Mouse (Mus musculus) embryonic facial prominence, embryonic 11.5 days (tissue): ENCODE measurements around the gene Taf5l. TPM values are rescaled to one million over a fixed set of nuclear protein-coding genes. Genes with fewer than 3 reads are reported as not detected.

Experiments
- ATAC-seq: fragments of 200-750 bp; cut with Nextera tagmentation; replicated peaks from 2 replicates; pipeline ENCODE4 v1.8.0; 2017; ENCODE audit warnings: low read depth; ENCODE audit not compliant: insufficient number of reproducible peaks, low FRiP score, low TSS enrichment
- DNase-seq: peaks from one replicate; pipeline ENCODE4 v3.0.0-alpha.2; 2015; ENCODE audit warnings: low spot score
- H3K27ac ChIP-seq: fragments of 300-500 bp; sonication (generic); replicated peaks from 2 replicates; pipeline ENCODE4 v1.5.1; 2014; ENCODE audit warnings: mild to moderate bottlenecking, low read depth, low read length, control low read depth
- H3K27me3 ChIP-seq: fragments of 300-500 bp; sonication (generic); 2 replicates; pipeline ENCODE4 v1.6.1; 2014; ENCODE audit warnings: mild to moderate bottlenecking, low read length, moderate library complexity, mixed read lengths; ENCODE audit not compliant: control insufficient read depth, insufficient read depth
- H3K36me3 ChIP-seq: fragments of 300-500 bp; sonication (generic); replicated peaks from 2 replicates; pipeline ENCODE4 v1.6.1; 2014; ENCODE audit warnings: low read depth, mild to moderate bottlenecking, low read length, moderate library complexity, mixed read lengths; ENCODE audit not compliant: control insufficient read depth, insufficient read depth
- H3K4me1 ChIP-seq: fragments of 300-500 bp; sonication (generic); 2 replicates; pipeline ENCODE4 v1.6.1; 2014; ENCODE audit warnings: low read length, mixed read lengths; ENCODE audit not compliant: control insufficient read depth, insufficient read depth
- H3K4me2 ChIP-seq: fragments of 300-500 bp; sonication (generic); 2 replicates; pipeline ENCODE4 v1.6.1; 2014; ENCODE audit warnings: low read depth, mild to moderate bottlenecking, control low read depth, low read length, moderate library complexity
- H3K4me3 ChIP-seq: fragments of 300-500 bp; sonication (generic); 2 replicates; pipeline ENCODE4 v1.5.1; 2014; ENCODE audit warnings: low read depth, low read length, control low read depth
- H3K9ac ChIP-seq: fragments of 300-500 bp; sonication (generic); replicated peaks from 2 replicates; pipeline ENCODE4 v1.6.1; 2014; ENCODE audit warnings: mild to moderate bottlenecking, control low read depth, low read length
- H3K9me3 ChIP-seq: fragments of 300-500 bp; sonication (generic); replicated peaks from 2 replicates; pipeline ENCODE4 v1.6.1; 2016; ENCODE audit warnings: mild to moderate bottlenecking, low read length, inconsistent platforms, mixed read lengths; ENCODE audit not compliant: control insufficient read depth
- WGBS: fragments of 180-500 bp; shearing (Covaris S2); extraction: QIAGEN DNeasy Blood & Tissue Kit; methylation state at CpG from one replicate; pipeline ENCODE4 v1.1.7; 2014; 5-methylcytosine and 5-hydroxymethylcytosine counted together
- polyA plus RNA-seq: library from polyadenylated mRNA; unstranded; fragments of >200 nt; fragmentation: Nextera tagmentation; extraction: Ambion mirVana; gene quantifications from 2 replicates; pipeline ENCODE4 v1.2.1, GENCODE M21; 2014

Gene Taf5l
- 45.1 TPM in 2 replicates for polyA plus RNA-seq

GRCm38 (mm10) chr8:124021237-124022227 is at the start of gene Taf5l, which contains the start of gene Urb2:
Taf5l (minus strand) TSS chr8:124021397.
Urb2 (plus strand) TSS chr8:124021508.
- ATAC-seq (peak; percentile 85), DNase-seq (peak; percentile 94)
- Histone ChIP-seq H3K4me1 (0 out of 2 replicates have a peak, but pooled peaks cover 3% of the 10 kb centered on the region), H3K9me3 (no peaks in the 10 kb centered on the region), H3K9ac (peak within 1 kb of the TSS; percentile 80), H3K4me3 (peak within 1 kb of the TSS; percentile 79), H3K4me2 (peak within 1 kb of the TSS; percentile 57), H3K27me3 (no peaks in the 10 kb centered on the region), H3K36me3 (no peaks in the 10 kb centered on the region; the same call in 1 of the 2 replicates), H3K27ac (peak within 1 kb of the TSS; percentile 85)
- under 1% methylated on average over 64 of the region's 74 CpGs for WGBS

- peak overlapping the region; percentile 22; the same call in 1 of the 2 replicates for H3K9ac ChIP-seq
- H3K4me1 ChIP-seq: 0 out of 2 replicates have a peak, but pooled peaks cover 2% of the 10 kb centered on the region
- no peak overlapping the region for H3K4me3 ChIP-seq
- no peaks in the 10 kb centered on the region for H3K36me3 ChIP-seq
- 31% methylated on average over 18 of the region's 18 CpGs for WGBS
- peak; percentile 72 for DNase-seq
- no peaks in the 10 kb centered on the region for H3K27me3 ChIP-seq
- H3K9me3 ChIP-seq: no peaks in the 10 kb centered on the region
- H3K4me2 ChIP-seq: no peak overlapping the region; the same call in 1 of the 2 replicates
- ATAC-seq: no peak
- no peak overlapping the region; the same call in 1 of the 2 replicates for H3K27ac ChIP-seq
Measured at GRCm38 (mm10) chr8:124070363-124071324, 49.4 kb upstream of the Taf5l start.

- Histone ChIP-seq H3K9ac (no peak overlapping the region), H3K36me3 (no peaks in the 10 kb centered on the region), H3K4me1 (0 out of 2 replicates have a peak, but pooled peaks cover 2% of the 10 kb centered on the region), H3K27ac (no peak overlapping the region), H3K4me3 (no peak overlapping the region), H3K27me3 (no peaks in the 10 kb centered on the region), H3K9me3 (no peaks in the 10 kb centered on the region), H3K4me2 (no peak overlapping the region)
- DNase-seq (no peak), ATAC-seq (no peak)
- 68% methylated on average over 4 of the region's 4 CpGs for WGBS
Measured at GRCm38 (mm10) chr8:124067059-124067750, 46.0 kb upstream of the Taf5l start.

- H3K9me3 ChIP-seq: no peaks in the 10 kb centered on the region
- H3K4me1 ChIP-seq: 0 out of 2 replicates have a peak, but pooled peaks cover 2% of the 10 kb centered on the region
- 63% methylated on average over 4 of the region's 4 CpGs for WGBS
- no peaks in the 10 kb centered on the region for H3K27me3 ChIP-seq
- no peak overlapping the region for H3K4me2 ChIP-seq
- H3K9ac ChIP-seq: peak overlapping the region; percentile 1; the same call in 1 of the 2 replicates
- H3K27ac ChIP-seq: no peak overlapping the region
- DNase-seq (no peak), ATAC-seq (no peak)
- no peaks in the 10 kb centered on the region for H3K36me3 ChIP-seq
- H3K4me3 ChIP-seq: no peak overlapping the region
Measured at GRCm38 (mm10) chr8:124066325-124067058, 45.3 kb upstream of the Taf5l start.

GRCm38 (mm10) chr8:124056832-124057655 is 35.8 kb upstream of the Taf5l start:
- Histone ChIP-seq H3K4me1 (no peaks in the 10 kb centered on the region), H3K4me2 (no peak overlapping the region), H3K27me3 (no peaks in the 10 kb centered on the region), H3K27ac (no peak overlapping the region), H3K4me3 (no peak overlapping the region), H3K9ac (no peak overlapping the region), H3K9me3 (no peaks in the 10 kb centered on the region), H3K36me3 (no peaks in the 10 kb centered on the region)
- DNase-seq: no peak
- WGBS: 78% methylated on average over 11 of the region's 11 CpGs
- no peak for ATAC-seq

GRCm38 (mm10) chr8:124052568-124052967 is 31.4 kb upstream of the Taf5l start:
- WGBS: 56% methylated on average over 4 of the region's 4 CpGs
- Histone ChIP-seq H3K27me3 (no peaks in the 10 kb centered on the region), H3K9ac (no peak overlapping the region), H3K9me3 (no peaks in the 10 kb centered on the region), H3K27ac (no peak overlapping the region), H3K4me2 (no peak overlapping the region), H3K4me1 (no peaks in the 10 kb centered on the region), H3K36me3 (no peaks in the 10 kb centered on the region), H3K4me3 (no peak overlapping the region)
- ATAC-seq: no peak
- no peak for DNase-seq
